ENCODE assay signal across 8 mouse cellular contexts in genomic region chr1:138044196-138044945, GRCm38 (mm10).
DNase-seq lines count a peak whose midpoint lies in the region.

No protein-coding gene starts in this region.

- H3K36me3 ChIP-seq in embryonic facial prominence, embryonic 10.5 days (replicated peaks): no peaks in the 10 kb centered on the region
- no peaks in the 10 kb centered on the region for H3K36me3 ChIP-seq in limb, embryonic 10.5 days

- peaks cover 9% of the 10 kb centered on the region for H3K4me1 ChIP-seq in embryonic facial prominence, embryonic 10.5 days
- H3K4me1 ChIP-seq in limb, embryonic 10.5 days: peaks cover 19% of the 10 kb centered on the region

- 43% methylated on average over 10 of the region's 10 CpGs for WGBS in embryonic facial prominence, embryonic 10.5 days
- 46% methylated on average over 10 of the region's 10 CpGs for WGBS in limb, embryonic 10.5 days

- H3K27ac ChIP-seq in embryonic facial prominence, embryonic 10.5 days (replicated peaks): no peak overlapping the region
- H3K27ac ChIP-seq in limb, embryonic 10.5 days: no peak overlapping the region

- DNase-seq in A20 (ENCODE audit: low read depth, low spot score): peak; percentile 82
- DNase-seq in adrenal gland, postnatal 14 days: peak; percentile 88
- peak; percentile 76 for DNase-seq in embryonic facial prominence, embryonic 10.5 days (ENCODE audit: low spot score)
- peak; percentile 15 to 71 for DNase-seq in heart, adult 9 months (ENCODE audit: low spot score in 2 of 2)
- peak; percentile 63 to 74 for DNase-seq in kidney, adult 8-10 months
- DNase-seq in limb, embryonic 10.5 days (ENCODE audit: low spot score): peak; percentile 81
- peak; percentile 24 to 47 for DNase-seq in monocyte, adult 2 months (ENCODE audit: low read depth in 1 of 2, low spot score in 2 of 2)
- DNase-seq in spleen, postnatal 36 days (ENCODE audit: low spot score in 2 of 2): peak; percentile 64 to 76

- no peaks in the 10 kb centered on the region for H3K27me3 ChIP-seq in embryonic facial prominence, embryonic 10.5 days (replicated peaks; ENCODE audit: low read depth, poor library complexity, severe bottlenecking)
- no peaks in the 10 kb centered on the region for H3K27me3 ChIP-seq in limb, embryonic 10.5 days (ENCODE audit: low read depth, poor library complexity, severe bottlenecking)

- no peaks in the 10 kb centered on the region for H3K9me3 ChIP-seq in embryonic facial prominence, embryonic 10.5 days
- H3K9me3 ChIP-seq in limb, embryonic 10.5 days (replicated peaks): no peaks in the 10 kb centered on the region

- no peak overlapping the region for H3K4me3 ChIP-seq in embryonic facial prominence, embryonic 10.5 days
- no peak overlapping the region for H3K4me3 ChIP-seq in limb, embryonic 10.5 days

Comparison
In these comparisons a context has a peak if more than half of its experiments do, and no peak if none do; other contexts are left out.
1. DNase-seq: peak in every context shown above with its lines; median percentile 88 in adrenal gland, postnatal 14 days; 82 in A20; 81 in limb, embryonic 10.5 days; 76 in embryonic facial prominence, embryonic 10.5 days; 70 in spleen, postnatal 36 days; 68 in kidney, adult 8-10 months; 43 in heart, adult 9 months; 36 in monocyte, adult 2 months.